Mouse (Mus musculus) C2C12 (cell line): ENCODE data around the gene Inpp5k.

ENCODE experiments used
- CEBPB ChIP-seq: IDR thresholded peaks from one replicate; pipeline ENCODE4 v1.6.1; 2011; ENCODE audit warnings: low read depth, mild to moderate bottlenecking, control low read depth, moderate library complexity
- CTCF ChIP-seq: IDR thresholded peaks from one replicate; pipeline ENCODE4 v1.5.1; 2011; ENCODE audit not compliant: control insufficient read depth, insufficient read depth, insufficient read length
- MAX ChIP-seq: IDR thresholded peaks from one replicate; pipeline ENCODE4 v1.6.1; 2011; ENCODE audit warnings: mild to moderate bottlenecking, control low read depth
- USF1 ChIP-seq: IDR thresholded peaks from one replicate; pipeline ENCODE4 v1.6.1; 2011; ENCODE audit warnings: low read depth, mild to moderate bottlenecking, control low read depth, moderate library complexity

- TF ChIP-seq CTCF, result no peak
- TF ChIP-seq USF1, result no peak
- TF ChIP-seq MAX, result no peak
- no peak for TF ChIP-seq CEBPB
These were observed 47.3 kb upstream of the Inpp5k start for GRCm38 (mm10) chr11:75583521-75583920.
